Mouse (Mus musculus) embryonic facial prominence, embryonic 11.5 days (tissue): Measurements from ENCODE around the gene Erich2. TPM values are rescaled to one million over a fixed set of nuclear protein-coding genes. Genes with fewer than 3 reads are reported as not detected.

Experiments
- ATAC-seq: fragments of 200-750 bp; cut with Nextera tagmentation; replicated peaks from 2 replicates; pipeline ENCODE4 v1.8.0; 2017; ENCODE audit warnings: low read depth; ENCODE audit not compliant: insufficient number of reproducible peaks, low FRiP score, low TSS enrichment
- DNase-seq: peaks from one replicate; pipeline ENCODE4 v3.0.0-alpha.2; 2015; ENCODE audit warnings: low spot score
- H3K27ac ChIP-seq: fragments of 300-500 bp; sonication (generic); replicated peaks from 2 replicates; pipeline ENCODE4 v1.5.1; 2014; ENCODE audit warnings: mild to moderate bottlenecking, low read depth, low read length, control low read depth
- H3K27me3 ChIP-seq: fragments of 300-500 bp; sonication (generic); 2 replicates; pipeline ENCODE4 v1.6.1; 2014; ENCODE audit warnings: mild to moderate bottlenecking, low read length, moderate library complexity, mixed read lengths; ENCODE audit not compliant: control insufficient read depth, insufficient read depth
- H3K36me3 ChIP-seq: fragments of 300-500 bp; sonication (generic); replicated peaks from 2 replicates; pipeline ENCODE4 v1.6.1; 2014; ENCODE audit warnings: low read depth, mild to moderate bottlenecking, low read length, moderate library complexity, mixed read lengths; ENCODE audit not compliant: control insufficient read depth, insufficient read depth
- H3K4me1 ChIP-seq: fragments of 300-500 bp; sonication (generic); 2 replicates; pipeline ENCODE4 v1.6.1; 2014; ENCODE audit warnings: low read length, mixed read lengths; ENCODE audit not compliant: control insufficient read depth, insufficient read depth
- H3K4me2 ChIP-seq: fragments of 300-500 bp; sonication (generic); 2 replicates; pipeline ENCODE4 v1.6.1; 2014; ENCODE audit warnings: low read depth, mild to moderate bottlenecking, control low read depth, low read length, moderate library complexity
- H3K4me3 ChIP-seq: fragments of 300-500 bp; sonication (generic); 2 replicates; pipeline ENCODE4 v1.5.1; 2014; ENCODE audit warnings: low read depth, low read length, control low read depth
- H3K9ac ChIP-seq: fragments of 300-500 bp; sonication (generic); replicated peaks from 2 replicates; pipeline ENCODE4 v1.6.1; 2014; ENCODE audit warnings: mild to moderate bottlenecking, control low read depth, low read length
- H3K9me3 ChIP-seq: fragments of 300-500 bp; sonication (generic); replicated peaks from 2 replicates; pipeline ENCODE4 v1.6.1; 2016; ENCODE audit warnings: mild to moderate bottlenecking, low read length, inconsistent platforms, mixed read lengths; ENCODE audit not compliant: control insufficient read depth
- WGBS: fragments of 180-500 bp; shearing (Covaris S2); extraction: QIAGEN DNeasy Blood & Tissue Kit; methylation state at CpG from one replicate; pipeline ENCODE4 v1.1.7; 2014; 5-methylcytosine and 5-hydroxymethylcytosine counted together
- polyA plus RNA-seq: library from polyadenylated mRNA; unstranded; fragments of >200 nt; fragmentation: Nextera tagmentation; extraction: Ambion mirVana; gene quantifications from 2 replicates; pipeline ENCODE4 v1.2.1, GENCODE M21; 2014

Erich2 gene
- polyA plus RNA-seq, 1 experiment from 2014 or later: 1.4 TPM

- Histone ChIP-seq H3K9ac (no peak overlapping the region), H3K4me1 (no peaks in the 10 kb centered on the region), H3K4me2 (no peak overlapping the region), H3K27me3 (peaks cover 45% of the 10 kb centered on the region), H3K27ac (no peak overlapping the region), H3K4me3 (no peak overlapping the region), H3K9me3 (no peaks in the 10 kb centered on the region), H3K36me3 (no peaks in the 10 kb centered on the region)
- ATAC-seq (no peak), DNase-seq (peak; percentile 97)
- WGBS: 9% methylated on average over 15 of the region's 18 CpGs
Measured at GRCm38 (mm10) chr2:70558112-70558842, 49.7 kb downstream of the Erich2 start.

- no peaks in the 10 kb centered on the region for H3K4me1 ChIP-seq
- peaks cover 52% of the 10 kb centered on the region for H3K27me3 ChIP-seq
- WGBS: 11% methylated on average over 24 of the region's 24 CpGs
- ATAC-seq (no peak), DNase-seq (no peak)
- H3K27ac ChIP-seq: no peak overlapping the region
- H3K4me3 ChIP-seq: no peak overlapping the region
- H3K36me3 ChIP-seq: no peaks in the 10 kb centered on the region
- H3K4me2 ChIP-seq: no peak overlapping the region
- no peak overlapping the region for H3K9ac ChIP-seq
- H3K9me3 ChIP-seq: no peaks in the 10 kb centered on the region
Measured at GRCm38 (mm10) chr2:70558843-70559451, 50.3 kb downstream of the Erich2 start.

- H3K36me3 ChIP-seq: no peaks in the 10 kb centered on the region
- no peak overlapping the region for H3K4me3 ChIP-seq
- ATAC-seq (no peak), DNase-seq (peak; percentile 93)
- H3K4me2 ChIP-seq: no peak overlapping the region
- H3K27ac ChIP-seq: no peak overlapping the region
- H3K9ac ChIP-seq: no peak overlapping the region
- 1% methylated on average over 13 of the region's 13 CpGs for WGBS
- H3K9me3 ChIP-seq: no peaks in the 10 kb centered on the region
- H3K27me3 ChIP-seq: peaks cover 58% of the 10 kb centered on the region
- H3K4me1 ChIP-seq: no peaks in the 10 kb centered on the region
Measured at GRCm38 (mm10) chr2:70559520-70559919, 50.9 kb downstream of the Erich2 start.

GRCm38 (mm10) chr2:70561077-70561795 is 52.6 kb downstream of the Erich2 start:
- Histone ChIP-seq H3K27ac (no peak overlapping the region), H3K4me3 (no peak overlapping the region), H3K4me2 (peak overlapping the region; percentile 14; the same call in 1 of the 2 replicates), H3K9me3 (no peaks in the 10 kb centered on the region), H3K36me3 (no peaks in the 10 kb centered on the region), H3K4me1 (no peaks in the 10 kb centered on the region), H3K9ac (no peak overlapping the region), H3K27me3 (peaks cover 72% of the 10 kb centered on the region)
- peak; percentile 90 for DNase-seq
- WGBS: 1% methylated on average over 29 of the region's 29 CpGs
- no peak for ATAC-seq

- Histone ChIP-seq H3K4me2 (peak overlapping the region; percentile 3), H3K27ac (no peak overlapping the region), H3K27me3 (peaks cover 75% of the 10 kb centered on the region), H3K36me3 (no peaks in the 10 kb centered on the region), H3K9me3 (no peaks in the 10 kb centered on the region), H3K4me3 (peak overlapping the region; percentile 23; the same call in 1 of the 2 replicates), H3K9ac (no peak overlapping the region), H3K4me1 (no peaks in the 10 kb centered on the region)
- DNase-seq: no peak
- 0% methylated on average over 42 of the region's 42 CpGs for WGBS
- no peak for ATAC-seq
Measured at GRCm38 (mm10) chr2:70562011-70562491, 53.4 kb downstream of the Erich2 start.

GRCm38 (mm10) chr2:70562611-70562980 is 54.0 kb downstream of the Erich2 start:
- Histone ChIP-seq H3K9me3 (no peaks in the 10 kb centered on the region), H3K9ac (no peak overlapping the region), H3K27ac (no peak overlapping the region), H3K27me3 (peaks cover 76% of the 10 kb centered on the region), H3K36me3 (no peaks in the 10 kb centered on the region), H3K4me1 (0 out of 2 replicates have a peak, but pooled peaks cover 2% of the 10 kb centered on the region), H3K4me2 (peak overlapping the region; percentile 3), H3K4me3 (peak overlapping the region; percentile 23)
- DNase-seq (no peak), ATAC-seq (no peak)
- 0% methylated on average over 28 of the region's 34 CpGs for WGBS

GRCm38 (mm10) chr2:70562981-70563671 is 54.5 kb downstream of the Erich2 start:
- H3K27ac ChIP-seq: no peak overlapping the region
- no peaks in the 10 kb centered on the region for H3K9me3 ChIP-seq
- H3K4me1 ChIP-seq: peaks cover 3% of the 10 kb centered on the region; the same call in 1 of the 2 replicates
- peak; percentile 30 for DNase-seq
- peak overlapping the region; percentile 23 for H3K4me3 ChIP-seq
- H3K27me3 ChIP-seq: peaks cover 81% of the 10 kb centered on the region
- no peaks in the 10 kb centered on the region for H3K36me3 ChIP-seq
- under 1% methylated on average over 40 of the region's 40 CpGs for WGBS
- ATAC-seq: no peak
- H3K9ac ChIP-seq: no peak overlapping the region
- peak overlapping the region; percentile 33 for H3K4me2 ChIP-seq
